Mouse (Mus musculus) yolk sac, embryonic 10.5 days (tissue): ENCODE data around the gene Ampd2.

Experiments
- DNase-seq: peaks from one replicate; pipeline ENCODE4 v3.0.0-alpha.2; 2017; ENCODE audit warnings: low spot score

Gene Ampd2

DNA sequence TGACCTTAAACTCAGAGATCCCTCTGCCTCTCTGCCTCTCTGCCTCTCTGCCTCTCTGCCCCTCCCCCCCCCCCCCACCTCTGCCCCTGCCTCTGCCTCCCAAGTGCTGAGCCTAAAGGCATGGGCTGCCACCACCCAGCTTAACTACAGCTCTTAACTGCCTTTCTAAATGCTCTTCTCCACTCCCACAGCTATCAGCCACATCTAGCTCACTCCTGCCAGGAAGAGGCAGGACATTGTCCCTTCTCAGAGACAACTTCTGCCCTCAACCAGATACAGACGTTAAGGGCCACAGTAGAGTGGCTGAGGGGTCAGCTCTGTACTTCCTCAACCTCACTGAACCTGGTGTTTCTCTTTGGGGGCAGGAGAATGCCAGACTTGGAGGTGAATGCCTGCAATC, 17.6 kb downstream of the Ampd2 start:
- peak; percentile 34 for DNase-seq

DNA sequence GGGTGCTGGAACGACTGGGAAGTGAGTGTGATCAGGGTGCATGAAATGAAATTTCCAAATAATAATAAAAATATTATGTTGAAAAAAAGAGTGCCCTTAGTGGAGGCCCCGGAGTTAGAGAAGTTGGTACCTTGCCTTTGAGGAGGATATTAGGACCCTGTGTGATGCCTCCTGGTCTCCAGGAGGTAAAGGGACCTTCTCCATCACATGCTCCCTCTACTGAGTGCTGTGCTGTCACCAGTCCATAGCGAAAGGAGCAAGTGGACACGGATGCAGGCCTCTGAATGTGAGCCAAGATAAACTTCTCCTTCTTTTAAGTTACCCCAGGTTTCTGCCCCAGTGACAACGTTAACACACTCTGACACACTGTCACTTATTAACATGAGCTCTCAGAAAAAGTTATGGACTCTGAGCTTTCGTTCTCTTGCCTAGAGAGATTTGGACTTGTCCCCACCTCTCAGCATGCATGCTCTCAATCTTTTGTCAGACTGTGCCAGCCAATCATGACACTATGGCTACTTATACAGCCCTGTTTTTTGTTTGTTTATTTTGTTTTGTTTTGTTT, 19.0 kb downstream of the Ampd2 start:
- DNase-seq, result peak; percentile 67

DNA sequence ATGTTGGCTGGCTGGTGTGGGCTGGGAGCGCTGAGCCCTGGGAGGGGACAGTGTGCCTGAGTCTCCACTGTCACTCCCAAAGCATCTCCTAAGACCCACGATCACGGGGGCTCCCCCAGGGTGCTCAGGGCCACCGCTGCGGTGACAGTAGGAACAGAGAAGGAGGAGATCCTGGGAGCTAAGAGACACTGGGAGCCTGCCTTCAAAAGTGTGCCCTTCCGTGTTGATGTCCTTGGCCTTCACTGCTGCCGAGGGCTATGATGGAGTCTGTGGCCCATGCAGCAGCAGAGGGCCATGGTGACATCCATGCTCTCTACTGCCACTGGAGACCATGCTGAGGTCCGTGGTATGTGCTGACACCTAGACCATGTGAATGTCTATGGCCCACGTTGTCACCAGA, 20.9 kb downstream of the Ampd2 start:
- no peak for DNase-seq

DNA sequence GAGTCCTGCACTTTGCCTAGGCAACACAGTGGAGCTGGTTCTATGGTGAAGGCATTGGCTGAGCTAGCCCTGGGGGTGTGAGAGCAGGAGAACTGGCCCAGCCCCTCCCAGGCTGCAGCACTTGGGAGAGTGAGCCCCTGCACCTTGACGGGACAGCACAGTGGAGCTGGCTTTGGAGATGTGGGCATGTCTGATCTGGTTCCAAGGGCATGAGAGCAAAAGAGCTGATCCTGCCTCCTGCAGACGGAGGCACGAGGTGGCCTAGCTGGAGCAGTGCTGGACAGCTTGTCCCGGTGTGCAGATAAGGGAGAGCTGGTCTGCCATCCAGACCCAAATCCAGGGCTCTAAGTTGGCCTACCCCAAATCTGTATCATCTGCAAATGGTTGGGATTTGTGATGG, 21.8 kb downstream of the Ampd2 start:
- no peak for DNase-seq

DNA sequence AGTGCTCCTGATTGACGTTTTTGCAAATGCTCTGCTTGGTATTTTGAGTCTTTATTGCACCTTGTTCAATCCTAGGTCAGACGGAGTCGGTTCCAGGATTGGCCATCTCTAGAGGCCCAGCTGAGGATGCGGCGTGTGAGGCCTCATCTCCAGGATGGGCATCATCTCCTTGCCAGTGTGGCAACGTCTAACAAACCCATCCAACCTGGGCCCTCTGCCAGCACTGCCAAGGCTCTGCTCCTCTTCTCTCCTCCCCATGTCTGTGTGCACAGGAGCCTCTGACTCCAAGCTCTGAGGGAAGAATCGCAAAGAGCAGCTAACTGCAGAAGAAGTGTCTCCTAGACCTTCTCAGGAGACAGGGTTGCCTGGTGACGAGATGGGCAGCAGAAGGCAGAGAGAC, 23.8 kb downstream of the Ampd2 start:
- DNase-seq, result no peak

DNA sequence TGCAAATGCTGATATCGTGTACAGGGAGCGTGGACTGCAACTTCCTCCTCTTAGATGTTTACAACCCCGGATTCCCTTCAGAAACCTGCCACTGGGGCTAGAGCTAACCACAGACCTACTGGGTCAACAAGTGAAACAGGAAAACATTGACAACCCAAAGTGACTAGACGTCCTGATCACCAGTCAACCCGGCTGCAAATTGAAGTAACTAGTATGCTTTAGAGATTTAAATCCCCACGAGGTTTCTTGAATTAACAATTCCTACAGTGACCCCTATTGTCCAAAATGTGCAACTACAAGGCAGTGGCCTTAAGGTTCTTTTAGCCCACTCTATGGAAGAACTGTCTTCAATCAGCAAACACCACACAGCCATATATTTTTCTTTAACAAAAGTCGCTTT, 25.0 kb downstream of the Ampd2 start:
- DNase-seq, result peak; percentile 71

DNA sequence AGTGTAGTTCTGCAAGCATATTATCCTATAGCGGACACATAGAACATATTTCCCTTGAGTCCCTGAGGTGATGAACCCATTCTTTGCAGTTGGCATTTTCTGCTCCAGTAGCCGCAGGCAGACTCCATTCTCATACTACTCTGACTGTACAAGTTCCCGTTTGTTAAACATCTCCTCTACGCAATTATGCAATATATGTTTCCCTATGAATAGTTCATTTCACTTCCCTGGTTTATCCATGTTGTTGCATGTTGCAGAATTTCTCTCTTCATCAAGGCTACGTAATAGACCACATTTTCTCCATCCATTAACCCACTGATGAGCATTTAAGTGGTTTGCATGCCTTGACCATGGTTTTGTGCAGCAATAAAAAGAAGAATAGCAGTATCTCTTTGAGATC, 36.0 kb downstream of the Ampd2 start:
- DNase-seq, result no peak

DNA sequence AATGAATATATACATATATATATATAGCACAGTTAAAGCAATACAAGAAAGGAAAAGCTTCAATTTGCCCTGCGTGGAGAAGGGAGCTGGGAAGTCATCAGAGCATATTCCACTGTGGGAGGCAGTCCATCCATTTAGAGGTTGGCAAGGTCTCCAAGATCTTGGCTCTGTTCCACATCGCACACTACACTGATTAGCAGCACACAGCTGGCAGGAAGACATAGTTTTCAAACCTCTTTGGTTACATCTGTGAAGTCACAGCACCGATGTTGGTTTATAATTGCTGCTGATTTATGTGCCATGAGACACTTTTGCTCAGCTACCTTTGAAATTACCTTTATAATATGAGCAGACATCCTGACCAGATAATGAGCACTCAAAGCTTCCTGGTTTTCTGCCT, 38.1 kb downstream of the Ampd2 start:
- DNase-seq, result no peak

DNA sequence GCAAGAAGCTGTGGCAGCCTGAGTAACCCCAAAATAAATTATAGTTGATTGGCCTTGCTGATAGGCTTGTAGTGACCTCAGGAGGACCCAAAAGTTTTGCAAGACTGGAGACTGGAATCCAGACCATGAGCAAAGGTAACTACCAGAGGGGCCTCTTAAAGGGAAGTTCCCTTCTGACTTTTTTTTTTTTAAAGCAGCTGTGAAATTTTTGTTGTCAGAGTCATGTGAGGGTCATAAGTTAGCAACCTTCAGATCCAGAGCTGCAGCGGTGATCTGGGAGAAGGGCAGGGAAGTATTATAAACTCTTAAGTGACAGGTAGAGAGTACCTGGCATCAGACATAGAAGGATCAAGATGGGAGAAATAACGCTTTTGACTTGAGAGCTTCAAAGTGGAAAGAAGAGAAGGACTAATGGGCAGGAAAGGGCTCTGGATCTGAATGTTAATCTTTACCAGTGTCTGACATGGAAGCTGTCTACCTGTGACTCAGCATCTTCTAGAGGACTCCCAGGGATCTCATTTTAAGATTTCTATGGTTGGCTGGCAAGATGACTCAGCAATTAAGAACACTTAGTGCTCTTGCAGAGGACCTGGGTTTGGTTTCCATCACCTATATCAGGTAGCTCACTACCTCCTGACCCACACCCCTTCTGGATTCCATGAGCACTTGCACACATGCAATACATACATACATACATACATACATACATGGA, 39.4 kb downstream of the Ampd2 start:
- DNase-seq, result peak; percentile 59

DNA sequence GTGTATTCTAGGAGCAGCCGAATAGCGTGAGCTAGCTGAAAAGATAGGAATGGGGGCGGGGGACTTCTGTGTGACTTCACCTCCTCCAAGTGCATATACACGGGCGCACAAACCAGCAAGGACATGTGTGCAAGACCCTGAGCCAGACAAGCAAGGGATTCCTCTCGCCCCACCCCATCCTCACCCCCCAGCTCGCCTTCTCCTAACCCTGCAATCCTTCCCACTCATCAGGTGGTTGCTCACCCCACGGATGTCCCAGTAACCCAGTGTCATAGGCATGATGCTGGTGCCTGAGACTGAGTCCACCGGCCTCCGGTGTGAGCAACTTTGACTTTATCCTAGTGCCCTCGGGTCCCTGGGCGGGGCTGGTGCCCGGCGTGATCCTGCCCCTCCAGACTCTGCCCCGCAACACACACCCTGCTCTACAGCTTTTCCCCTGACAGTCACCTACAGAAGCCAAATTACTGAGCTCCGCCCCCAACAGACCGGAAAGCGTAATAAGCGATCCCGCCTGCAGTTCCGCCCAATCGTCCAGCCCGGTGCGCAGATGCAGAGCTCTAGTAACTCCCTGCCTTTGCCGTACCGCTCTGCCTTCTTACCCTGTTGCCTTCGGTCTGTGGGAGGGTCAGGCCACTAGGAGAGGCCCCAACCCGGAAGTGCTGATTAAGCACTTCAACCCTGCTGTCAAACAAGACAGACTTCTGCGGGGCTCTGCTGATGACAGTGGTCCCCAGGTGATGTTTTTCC, 41.9 kb downstream of the Ampd2 start, which contains the start of gene Gstm4:
Gene Gstm4, minus strand, starts transcription at position 501 of the 747 bp plus-strand sequence.
- DNase-seq, result peak; percentile 91

DNA sequence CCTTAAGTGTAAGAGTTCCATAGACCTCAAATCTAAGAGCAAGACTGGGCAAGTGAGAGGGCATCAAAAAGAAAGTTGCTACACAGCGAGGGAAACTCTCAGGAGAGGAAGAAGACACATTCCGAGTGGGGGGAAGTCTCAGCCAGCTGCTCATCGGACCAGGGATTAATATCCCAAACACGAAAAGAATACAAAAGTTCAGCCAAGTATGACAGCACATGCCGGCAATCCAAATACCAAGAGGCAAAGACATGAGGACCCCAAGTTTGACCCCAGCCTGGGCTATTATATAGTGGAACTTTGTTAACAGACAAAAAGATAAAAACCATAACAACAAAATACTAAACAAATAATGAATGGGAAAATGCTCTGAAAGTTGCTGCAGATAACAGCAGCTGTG, 53.3 kb downstream of the Ampd2 start:
- DNase-seq, result no peak

DNA sequence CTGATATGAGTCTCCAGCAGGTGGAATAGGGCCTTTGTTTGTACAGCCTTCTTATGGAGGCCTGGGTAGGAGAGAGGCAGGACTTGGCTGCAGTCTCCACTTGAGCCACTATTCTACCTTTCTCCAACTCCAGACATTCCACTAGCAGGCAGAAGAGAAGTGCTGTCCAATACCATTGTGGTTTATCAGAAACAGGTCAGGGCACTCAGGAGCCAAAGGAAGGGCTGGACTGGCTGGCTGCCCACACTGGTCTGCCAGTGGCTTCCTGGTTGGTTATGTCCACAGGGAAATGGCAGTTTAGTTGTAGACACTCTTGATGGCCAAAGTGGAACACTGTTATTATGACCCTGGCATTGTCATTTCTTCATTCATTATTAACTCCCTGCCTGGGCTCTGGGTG, 54.3 kb downstream of the Ampd2 start:
- DNase-seq, result no peak

DNA sequence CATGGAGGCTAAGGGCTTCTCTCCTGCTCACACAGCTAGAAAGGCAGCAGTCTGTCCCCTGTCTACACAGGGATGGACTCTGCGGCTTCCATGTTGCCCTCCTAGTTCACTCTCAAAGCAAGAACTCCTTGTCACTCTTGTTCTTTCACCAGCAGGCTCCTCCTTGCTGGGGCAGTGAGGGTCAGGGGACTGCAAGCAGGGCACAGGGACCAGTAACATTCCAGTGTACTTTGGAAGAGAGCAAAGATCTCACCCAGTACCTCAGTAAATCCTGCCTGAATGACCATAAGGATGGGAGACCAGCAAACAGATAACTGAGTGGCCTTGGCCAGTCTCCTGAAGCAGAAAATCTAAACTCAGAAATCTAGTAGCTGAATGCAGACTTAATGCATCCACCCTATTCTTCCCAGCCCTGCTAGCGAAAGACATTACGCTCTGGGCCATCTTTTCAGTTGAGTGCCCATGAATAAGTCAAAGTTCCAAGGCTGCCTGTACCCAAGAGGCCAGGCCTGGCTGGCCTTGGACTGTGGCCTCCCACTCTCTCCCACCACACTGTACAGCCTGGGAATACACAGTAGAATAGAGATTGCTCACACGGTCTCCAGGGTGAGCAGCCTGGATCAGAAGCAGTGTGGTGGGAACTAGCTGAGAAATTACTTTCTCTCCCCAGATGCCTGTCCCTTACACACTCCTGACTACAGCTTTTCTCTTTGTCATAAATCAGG, 57.6 kb downstream of the Ampd2 start:
- no peak for DNase-seq

DNA sequence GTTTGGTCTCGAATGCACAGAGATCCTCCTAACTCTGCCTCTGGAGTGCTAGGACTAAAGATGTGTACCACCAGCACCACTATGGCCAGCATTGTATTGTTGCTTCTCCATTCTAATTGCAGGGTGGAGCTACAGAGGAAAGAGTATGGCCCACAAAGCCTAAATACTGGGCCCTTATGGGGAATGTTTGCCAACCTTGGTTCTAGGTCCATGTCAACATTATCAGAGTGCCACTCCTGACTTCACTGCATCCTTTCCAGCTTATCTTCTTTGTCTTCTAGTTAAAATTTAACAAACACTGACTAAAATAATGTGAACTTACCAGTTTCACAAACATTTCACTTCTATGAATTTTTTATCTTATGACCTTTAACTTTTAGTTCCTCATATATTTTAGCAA, 59.9 kb downstream of the Ampd2 start:
- no peak for DNase-seq

DNA sequence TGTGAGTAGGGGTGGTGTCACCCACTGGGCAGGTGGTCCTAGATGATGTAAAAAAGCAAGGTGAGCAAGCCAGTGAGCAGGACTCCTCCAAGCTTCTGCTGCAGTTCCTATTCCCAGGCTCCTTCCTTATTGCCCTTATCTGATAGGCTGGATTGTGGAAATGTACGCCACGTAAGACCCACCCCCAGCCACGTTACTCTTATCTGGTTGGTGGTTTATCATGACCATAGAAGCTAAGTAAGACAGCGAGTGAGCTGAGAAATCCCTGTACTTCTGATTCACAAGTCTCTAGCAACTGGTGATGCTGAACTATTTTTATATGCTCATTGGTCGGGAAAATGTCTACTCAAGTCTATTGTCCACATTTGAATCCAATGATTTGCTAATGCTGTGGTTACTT, 60.4 kb downstream of the Ampd2 start:
- peak; percentile 80 for DNase-seq

DNA sequence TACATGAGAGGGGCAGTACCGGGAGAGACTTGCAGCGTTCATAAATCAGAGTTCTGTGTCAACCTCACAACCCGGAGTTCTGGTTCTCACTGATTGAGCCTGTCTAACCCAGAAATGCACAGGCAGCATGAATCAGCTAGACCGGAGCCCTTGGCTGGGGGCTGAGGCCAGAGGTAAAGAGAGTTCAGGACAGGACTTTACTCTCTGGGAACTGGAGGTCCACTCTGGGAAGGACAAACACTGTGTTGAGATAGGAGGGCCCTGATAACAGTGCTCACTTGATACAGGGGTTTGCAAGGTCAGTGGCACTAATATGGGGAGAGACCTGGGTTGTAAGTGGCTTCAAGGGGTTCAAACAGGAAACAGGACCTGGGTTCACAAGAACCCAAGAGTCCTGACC, 61.1 kb downstream of the Ampd2 start:
- DNase-seq, result peak; percentile 80
